Mouse (Mus musculus): ENCODE measurements around the gene 3110009E18Rik. TPM values are rescaled to one million over a fixed set of nuclear protein-coding genes. Genes with fewer than 3 reads are reported as not detected.

3110009E18Rik gene
- polyA plus RNA-seq, 1 experiment from 2014 or later: 14.7 TPM

DNA sequence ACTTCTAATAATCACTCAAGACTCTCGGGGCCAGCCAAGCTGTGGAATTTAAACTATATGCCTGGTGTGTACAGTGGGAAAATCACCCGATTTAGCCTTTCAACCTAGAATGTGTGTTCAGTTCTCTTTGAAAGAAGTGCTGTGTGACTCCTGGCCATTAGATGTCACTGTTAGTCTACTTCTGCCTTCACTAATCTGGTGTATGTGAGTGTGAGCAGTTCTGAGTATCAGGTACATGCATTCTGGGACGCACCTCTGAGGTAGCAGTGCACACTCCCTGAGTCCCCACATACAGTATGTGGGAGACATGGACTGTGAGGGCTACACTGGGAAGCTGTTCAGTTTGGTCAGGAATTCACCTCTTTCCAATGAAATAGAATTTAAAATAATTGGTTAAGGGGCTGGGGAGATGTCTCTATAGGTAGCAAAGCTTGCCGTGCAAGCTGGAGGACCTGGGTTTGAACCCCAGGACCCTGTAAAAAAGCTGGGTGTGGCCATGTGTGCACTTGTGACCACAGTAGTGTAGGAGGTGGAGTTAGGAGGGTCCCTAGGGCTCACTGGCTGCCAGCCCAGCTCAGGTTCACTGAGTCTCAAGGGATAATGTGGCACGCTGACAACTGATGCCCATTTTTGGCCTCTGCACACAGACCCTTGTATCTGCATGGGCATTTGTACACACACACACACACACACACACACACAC is 51.0 kb downstream of the 3110009E18Rik start:
- WGBS: 72% methylated on average over 5 of the region's 5 CpGs
- DNase-seq (ENCODE audit: low spot score): no peak
- H3K27me3 ChIP-seq (ENCODE audit: low read depth, poor library complexity, severe bottlenecking): no peaks in the 10 kb centered on the region
- peaks cover 12% of the 10 kb centered on the region for H3K4me1 ChIP-seq
- H3K36me3 ChIP-seq: no peaks in the 10 kb centered on the region
- no peak overlapping the region for H3K4me3 ChIP-seq
- H3K9me3 ChIP-seq (replicated peaks): no peaks in the 10 kb centered on the region
- H3K27ac ChIP-seq: no peak overlapping the region

DNA sequence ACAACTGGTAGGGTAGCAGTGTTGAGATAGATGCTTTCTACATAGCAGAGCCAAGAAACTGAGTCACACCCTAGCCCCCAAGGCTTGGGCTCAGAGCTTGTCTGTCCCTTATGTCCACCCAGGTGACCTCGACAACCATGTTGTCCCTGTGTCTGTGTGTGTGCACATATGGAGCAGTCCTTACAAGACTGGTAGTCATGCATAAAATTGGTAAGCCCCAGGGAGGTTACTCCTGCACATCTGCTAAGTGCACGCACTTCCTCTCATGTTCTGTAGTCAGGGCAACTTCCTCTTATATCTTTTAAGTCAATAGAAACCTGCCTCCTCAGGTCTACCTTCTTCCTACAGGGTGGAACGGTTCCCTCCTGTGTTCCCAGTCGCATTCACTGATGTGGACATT is 54.0 kb downstream of the 3110009E18Rik start:
- Histone ChIP-seq H3K9me3 (replicated peaks) (no peaks in the 10 kb centered on the region), H3K36me3 (no peaks in the 10 kb centered on the region), H3K4me1 (peaks cover 12% of the 10 kb centered on the region), H3K4me3 (no peak overlapping the region), H3K27ac (no peak overlapping the region), H3K27me3 (ENCODE audit: low read depth, poor library complexity, severe bottlenecking) (no peaks in the 10 kb centered on the region)
- no peak for DNase-seq (ENCODE audit: low spot score)
- 94% methylated on average over 4 of the region's 4 CpGs for WGBS

DNA sequence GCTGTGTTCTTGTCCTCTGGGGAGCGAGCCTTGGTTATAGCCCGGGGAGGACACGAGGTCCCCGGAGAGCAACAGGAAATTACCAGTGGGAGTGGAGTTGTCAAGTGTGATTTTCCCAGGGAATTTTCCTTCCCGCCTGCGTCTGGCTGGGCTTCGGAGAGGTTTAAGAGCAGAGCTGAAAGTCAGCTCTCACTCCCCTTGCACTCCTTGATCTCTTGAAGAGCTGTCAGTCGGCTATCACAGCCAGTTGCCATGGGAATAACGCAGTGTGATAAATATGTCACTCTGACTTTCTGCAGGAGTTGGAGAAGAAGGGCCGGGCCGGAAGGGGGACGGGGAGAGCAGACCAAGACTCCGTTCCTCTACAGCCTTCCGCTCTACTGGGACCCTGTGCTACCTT is 55.3 kb downstream of the 3110009E18Rik start:
- H3K27ac ChIP-seq: no peak overlapping the region
- H3K9me3 ChIP-seq (replicated peaks): no peaks in the 10 kb centered on the region
- 19% methylated on average over 14 of the region's 14 CpGs for WGBS
- H3K27me3 ChIP-seq (ENCODE audit: low read depth, poor library complexity, severe bottlenecking): no peaks in the 10 kb centered on the region
- H3K4me3 ChIP-seq: no peak overlapping the region
- no peak for DNase-seq (ENCODE audit: low spot score)
- peaks cover 12% of the 10 kb centered on the region for H3K4me1 ChIP-seq
- H3K36me3 ChIP-seq: no peaks in the 10 kb centered on the region

DNA sequence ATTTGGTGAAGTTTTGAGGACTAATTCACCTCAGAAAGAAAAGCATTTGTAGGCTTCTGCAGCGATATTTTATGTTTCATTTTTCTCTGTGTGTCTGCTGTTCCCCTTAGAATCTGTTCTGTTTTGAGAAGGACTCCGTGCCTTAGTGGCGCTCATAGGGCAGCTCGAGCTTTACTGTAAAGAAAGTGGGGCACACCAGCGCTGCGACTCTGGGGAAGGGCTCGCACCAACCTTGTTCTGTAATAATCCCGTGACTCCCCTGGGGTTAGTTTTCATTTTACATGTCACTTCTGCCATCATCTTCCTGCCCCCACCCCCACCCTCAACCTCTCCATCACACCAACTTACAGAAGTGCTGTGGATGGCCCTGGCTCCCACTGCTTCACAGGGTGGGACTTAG is 56.2 kb downstream of the 3110009E18Rik start:
- H3K27ac ChIP-seq: no peak overlapping the region
- no peaks in the 10 kb centered on the region for H3K27me3 ChIP-seq (ENCODE audit: low read depth, poor library complexity, severe bottlenecking)
- DNase-seq (ENCODE audit: low spot score): no peak
- no peak overlapping the region for H3K4me3 ChIP-seq
- H3K4me1 ChIP-seq: peaks cover 12% of the 10 kb centered on the region
- 88% methylated on average over 8 of the region's 8 CpGs for WGBS
- no peaks in the 10 kb centered on the region for H3K9me3 ChIP-seq (replicated peaks)
- no peaks in the 10 kb centered on the region for H3K36me3 ChIP-seq

DNA sequence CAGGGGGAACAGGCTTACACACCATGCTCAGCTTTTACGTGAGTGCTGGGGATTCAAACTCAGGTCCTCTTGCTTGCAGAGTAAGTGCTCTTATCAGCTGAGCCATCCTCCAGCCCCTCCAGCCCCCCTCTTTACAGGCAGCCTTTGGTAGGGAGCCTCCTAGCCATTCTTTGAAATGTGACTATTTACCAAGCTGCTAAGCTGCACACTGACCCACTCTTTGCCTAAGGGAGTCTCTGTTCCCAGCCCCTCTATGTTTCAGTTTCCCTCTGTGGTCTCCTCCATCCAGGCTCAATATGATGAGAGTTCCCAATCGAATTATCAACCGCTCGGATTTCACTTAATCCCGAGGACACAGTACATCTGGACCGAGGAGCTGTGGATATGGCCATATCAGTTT is 65.2 kb downstream of the 3110009E18Rik start:
- Histone ChIP-seq H3K9me3 (replicated peaks) (no peaks in the 10 kb centered on the region), H3K27me3 (ENCODE audit: low read depth, poor library complexity, severe bottlenecking) (no peaks in the 10 kb centered on the region), H3K36me3 (no peaks in the 10 kb centered on the region), H3K4me3 (no peak overlapping the region), H3K27ac (no peak overlapping the region), H3K4me1 (no peaks in the 10 kb centered on the region)
- 65% methylated on average over 6 of the region's 6 CpGs for WGBS
- no peak for DNase-seq (ENCODE audit: low spot score)

DNA sequence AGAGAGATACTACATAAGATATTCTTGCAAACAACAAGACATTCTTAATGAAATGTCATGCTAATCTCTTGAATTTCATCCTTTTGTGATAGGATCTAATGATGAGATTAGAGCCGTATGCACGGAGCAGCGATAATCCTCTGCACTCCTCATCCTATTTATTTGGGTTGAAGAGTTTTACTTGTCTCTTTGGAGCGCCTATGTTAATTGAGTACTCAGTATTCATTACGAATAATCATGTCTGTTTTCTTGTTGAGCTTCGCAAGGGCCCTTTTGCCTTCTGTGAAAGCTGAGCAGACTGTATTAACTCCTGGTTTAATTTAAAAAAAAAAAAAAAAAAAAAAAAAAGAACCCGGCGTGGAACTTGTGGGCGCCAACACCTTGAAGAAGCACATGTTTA is 65.7 kb downstream of the 3110009E18Rik start:
- 59% methylated on average over 9 of the region's 9 CpGs for WGBS
- Histone ChIP-seq H3K4me3 (no peak overlapping the region), H3K27me3 (ENCODE audit: low read depth, poor library complexity, severe bottlenecking) (no peaks in the 10 kb centered on the region), H3K4me1 (no peaks in the 10 kb centered on the region), H3K27ac (no peak overlapping the region), H3K36me3 (no peaks in the 10 kb centered on the region), H3K9me3 (replicated peaks) (no peaks in the 10 kb centered on the region)
- no peak for DNase-seq (ENCODE audit: low spot score)

DNA sequence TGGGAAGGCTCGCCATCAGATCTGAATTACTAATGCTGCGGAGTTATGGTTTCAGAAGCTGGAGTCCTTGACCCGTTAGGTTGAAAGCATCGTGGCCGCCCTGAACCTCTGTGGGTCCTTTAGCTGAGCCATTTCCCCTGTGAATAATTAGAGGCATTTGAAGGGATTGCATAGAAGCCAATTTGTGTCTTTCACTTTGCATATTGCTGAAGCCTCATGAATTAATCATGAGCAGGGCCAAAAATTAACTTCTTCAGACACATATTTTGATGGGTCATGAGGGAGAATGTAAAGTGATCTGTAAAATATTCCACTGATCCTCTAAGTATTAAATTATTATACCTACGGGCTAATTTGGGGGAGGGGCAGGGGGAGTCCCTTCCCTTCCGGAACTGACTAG is 66.1 kb downstream of the 3110009E18Rik start:
- Histone ChIP-seq H3K4me3 (no peak overlapping the region), H3K4me1 (no peaks in the 10 kb centered on the region), H3K27me3 (ENCODE audit: low read depth, poor library complexity, severe bottlenecking) (no peaks in the 10 kb centered on the region), H3K27ac (no peak overlapping the region), H3K9me3 (replicated peaks) (no peaks in the 10 kb centered on the region), H3K36me3 (no peaks in the 10 kb centered on the region)
- no peak for DNase-seq (ENCODE audit: low spot score)
- WGBS: 77% methylated on average over 7 of the region's 7 CpGs

- no peak overlapping the region for H3K4me3 ChIP-seq
- no peaks in the 10 kb centered on the region for H3K9me3 ChIP-seq (replicated peaks)
- no peaks in the 10 kb centered on the region for H3K27me3 ChIP-seq (ENCODE audit: low read depth, poor library complexity, severe bottlenecking)
- no peaks in the 10 kb centered on the region for H3K36me3 ChIP-seq
- no peak overlapping the region for H3K27ac ChIP-seq
- WGBS: 91% methylated on average over 6 of the region's 6 CpGs
- no peaks in the 10 kb centered on the region for H3K4me1 ChIP-seq
- DNase-seq (ENCODE audit: low spot score): no peak
Measured at GRCm38 (mm10) chr1:120189206-120189605, 68.2 kb downstream of the 3110009E18Rik start.

- no peak for DNase-seq (ENCODE audit: low spot score)
- H3K4me1 ChIP-seq: no peaks in the 10 kb centered on the region
- H3K27me3 ChIP-seq (ENCODE audit: low read depth, poor library complexity, severe bottlenecking): no peaks in the 10 kb centered on the region
- no peak overlapping the region for H3K4me3 ChIP-seq
- no peaks in the 10 kb centered on the region for H3K36me3 ChIP-seq
- no peak overlapping the region for H3K27ac ChIP-seq
- H3K9me3 ChIP-seq (replicated peaks): no peaks in the 10 kb centered on the region
- 91% methylated on average over 2 of the region's 2 CpGs for WGBS
Measured at GRCm38 (mm10) chr1:120190300-120190699, 69.3 kb downstream of the 3110009E18Rik start.

GRCm38 (mm10) chr1:120190946-120191345 is 70.0 kb downstream of the 3110009E18Rik start:
- Histone ChIP-seq H3K4me1 (no peaks in the 10 kb centered on the region), H3K9me3 (replicated peaks) (no peaks in the 10 kb centered on the region), H3K36me3 (no peaks in the 10 kb centered on the region), H3K27ac (no peak overlapping the region), H3K27me3 (ENCODE audit: low read depth, poor library complexity, severe bottlenecking) (no peaks in the 10 kb centered on the region), H3K4me3 (no peak overlapping the region)
- WGBS: 89% methylated on average over 6 of the region's 6 CpGs
- DNase-seq (ENCODE audit: low spot score): no peak

DNA sequence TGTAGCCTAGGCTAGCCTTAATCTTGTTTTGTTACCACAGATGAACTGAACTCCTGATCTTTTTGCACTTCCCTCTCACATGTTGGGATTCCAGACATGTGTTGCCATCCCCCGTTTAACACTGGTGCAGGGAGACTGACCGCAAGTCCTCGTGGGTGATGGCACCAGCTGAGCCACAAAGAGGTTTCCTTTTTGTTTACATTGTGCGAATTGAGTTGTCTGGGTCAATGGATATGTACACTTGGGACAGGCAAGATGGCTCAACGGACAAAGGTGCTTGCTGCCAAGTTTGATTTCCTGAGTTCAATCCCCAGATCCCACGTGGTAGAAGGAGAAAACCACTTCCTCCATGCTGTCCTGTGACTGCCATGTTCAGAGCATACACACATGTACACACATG is 71.3 kb downstream of the 3110009E18Rik start:
- no peaks in the 10 kb centered on the region for H3K9me3 ChIP-seq (replicated peaks)
- no peak overlapping the region for H3K4me3 ChIP-seq
- no peaks in the 10 kb centered on the region for H3K27me3 ChIP-seq (ENCODE audit: low read depth, poor library complexity, severe bottlenecking)
- no peaks in the 10 kb centered on the region for H3K4me1 ChIP-seq
- DNase-seq (ENCODE audit: low spot score): no peak
- 82% methylated on average over 6 of the region's 6 CpGs for WGBS
- no peak overlapping the region for H3K27ac ChIP-seq
- no peaks in the 10 kb centered on the region for H3K36me3 ChIP-seq

GRCm38 (mm10) chr1:120193586-120193985 is 72.6 kb downstream of the 3110009E18Rik start:
- no peaks in the 10 kb centered on the region for H3K4me1 ChIP-seq
- no peak overlapping the region for H3K4me3 ChIP-seq
- no peak overlapping the region for H3K27ac ChIP-seq
- no peak for DNase-seq (ENCODE audit: low spot score)
- H3K9me3 ChIP-seq (replicated peaks): no peaks in the 10 kb centered on the region
- H3K36me3 ChIP-seq: no peaks in the 10 kb centered on the region
- 95% methylated on average over 10 of the region's 10 CpGs for WGBS
- H3K27me3 ChIP-seq (ENCODE audit: low read depth, poor library complexity, severe bottlenecking): no peaks in the 10 kb centered on the region

DNA sequence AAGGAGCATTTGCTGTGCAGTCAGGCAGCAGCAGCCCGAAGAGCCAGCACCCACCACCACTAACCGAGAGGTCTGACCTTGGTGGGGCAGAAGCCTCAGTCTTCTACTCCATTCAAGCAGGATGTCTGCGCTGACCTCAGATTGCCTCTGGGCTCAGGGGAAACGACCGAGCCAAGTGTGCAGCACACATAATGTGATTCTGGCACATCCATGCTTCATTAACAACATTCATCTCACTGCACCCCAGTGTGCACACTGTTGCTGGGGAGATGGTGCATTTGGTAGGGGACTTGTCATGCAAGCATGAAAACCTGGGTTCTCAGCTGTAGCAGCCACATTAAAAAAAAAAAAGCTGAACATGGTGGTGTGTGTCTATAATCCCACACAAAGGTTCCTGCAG is 75.0 kb downstream of the 3110009E18Rik start:
- H3K27ac ChIP-seq: no peak overlapping the region
- H3K36me3 ChIP-seq: no peaks in the 10 kb centered on the region
- no peaks in the 10 kb centered on the region for H3K27me3 ChIP-seq (ENCODE audit: low read depth, poor library complexity, severe bottlenecking)
- no peak overlapping the region for H3K4me3 ChIP-seq
- 77% methylated on average over 5 of the region's 5 CpGs for WGBS
- H3K9me3 ChIP-seq (replicated peaks): no peaks in the 10 kb centered on the region
- H3K4me1 ChIP-seq: no peaks in the 10 kb centered on the region; the same call in 1 of the 2 replicates
- DNase-seq (ENCODE audit: low spot score): no peak

DNA sequence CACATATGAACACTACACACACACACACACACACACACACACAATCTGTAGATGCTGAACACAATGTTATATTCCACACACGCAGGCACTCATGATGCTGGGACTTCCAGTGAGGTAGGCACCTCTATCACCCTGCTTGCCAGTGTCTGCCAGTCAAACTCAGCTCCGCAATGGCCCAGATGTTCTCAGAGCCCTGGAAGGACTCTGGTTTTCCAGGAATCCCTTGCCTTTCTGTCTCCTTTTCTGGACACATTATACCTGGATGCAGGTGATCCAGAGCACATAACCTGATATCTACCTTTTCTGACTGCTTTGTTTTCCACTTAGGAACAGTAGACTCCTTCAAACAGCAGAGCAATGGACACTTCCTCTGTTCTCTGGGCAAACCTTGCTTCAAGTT is 75.7 kb downstream of the 3110009E18Rik start:
- DNase-seq (ENCODE audit: low spot score): no peak
- no peak overlapping the region for H3K4me3 ChIP-seq
- 85% methylated on average over 2 of the region's 2 CpGs for WGBS
- H3K27me3 ChIP-seq (ENCODE audit: low read depth, poor library complexity, severe bottlenecking): no peaks in the 10 kb centered on the region
- no peak overlapping the region for H3K27ac ChIP-seq
- no peaks in the 10 kb centered on the region for H3K36me3 ChIP-seq
- H3K9me3 ChIP-seq (replicated peaks): no peaks in the 10 kb centered on the region
- no peaks in the 10 kb centered on the region; the same call in 1 of the 2 replicates for H3K4me1 ChIP-seq

Data from limb, embryonic 10.5 days (tissue).